Mouse (Mus musculus): ENCODE data around the gene Ppp2r3a.

- TF ChIP-seq POLR2A (IDR thresholded peaks at IDR 0.05; ENCODE audit: borderline replicate concordance, extremely low read depth, insufficient read depth, insufficient read length, poor library complexity, severe bottlenecking) (no peak), CTCF (IDR thresholded peaks at IDR 0.05; ENCODE audit: borderline replicate concordance, extremely low read depth, insufficient read depth, insufficient read length) (no peak)
These were observed 19.6 kb downstream of the Ppp2r3a start for GRCm38 (mm10) chr9:101232034-101232433.

Data from brain, embryonic 14.5 days (tissue).